Mouse (Mus musculus) intestine, embryonic 16.5 days (tissue): ENCODE measurements around the gene Gm4881. TPM values are rescaled to one million over a fixed set of nuclear protein-coding genes. Genes with fewer than 3 reads are reported as not detected.

Experiments
- ATAC-seq: fragments of 200-750 bp; cut with Nextera tagmentation; 2 replicates; pipeline ENCODE4 v1.8.0; 2017; ENCODE audit warnings: moderate TSS enrichment, moderate library complexity
- H3K27ac ChIP-seq: fragments of 300-500 bp; sonication (generic); 2 replicates; pipeline ENCODE4 v1.5.1; 2014; ENCODE audit warnings: mild to moderate bottlenecking, low read length
- H3K27me3 ChIP-seq: fragments of 300-500 bp; sonication (generic); replicated peaks from 2 replicates; pipeline ENCODE4 v1.6.1; 2014; ENCODE audit warnings: low read length, control low read depth, mixed read lengths; ENCODE audit not compliant: control insufficient read depth, insufficient read depth
- H3K36me3 ChIP-seq: fragments of 300-500 bp; sonication (generic); 2 replicates; pipeline ENCODE4 v1.6.1; 2014; ENCODE audit warnings: low read length, control low read depth; ENCODE audit not compliant: control insufficient read depth, insufficient read depth
- H3K4me1 ChIP-seq: fragments of 300-500 bp; sonication (generic); 2 replicates; pipeline ENCODE4 v1.6.1; 2014; ENCODE audit warnings: low read length, control low read depth, mixed read lengths; ENCODE audit not compliant: control insufficient read depth, insufficient read depth
- H3K4me2 ChIP-seq: fragments of 300-500 bp; sonication (generic); 2 replicates; pipeline ENCODE4 v1.6.1; 2014; ENCODE audit warnings: low read depth, low read length, control low read depth
- H3K4me3 ChIP-seq: fragments of 300-500 bp; sonication (generic); 2 replicates; pipeline ENCODE4 v1.5.1; 2014; ENCODE audit warnings: mild to moderate bottlenecking, low read length
- H3K9ac ChIP-seq: fragments of 300-500 bp; sonication (generic); 2 replicates; pipeline ENCODE4 v1.6.1; 2014; ENCODE audit warnings: low read depth, low read length
- H3K9me3 ChIP-seq: fragments of 300-500 bp; sonication (generic); 2 replicates; pipeline ENCODE4 v1.6.1; 2016; ENCODE audit warnings: low read length, control low read depth; ENCODE audit not compliant: control insufficient read depth
- WGBS: fragments of 180-500 bp; shearing (Covaris S2); extraction: QIAGEN DNeasy Blood & Tissue Kit; methylation state at CpG from one replicate; pipeline ENCODE4 v1.1.7; 2014; 5-methylcytosine and 5-hydroxymethylcytosine counted together
- polyA plus RNA-seq: library from polyadenylated mRNA; unstranded; fragments of >200 nt; fragmentation: Nextera tagmentation; extraction: Ambion mirVana; gene quantifications from 2 replicates; pipeline ENCODE4 v1.2.1, GENCODE M21; 2015

The Gm4881 gene
- polyA plus RNA-seq, 1 experiment from 2014 or later = not detected

DNA sequence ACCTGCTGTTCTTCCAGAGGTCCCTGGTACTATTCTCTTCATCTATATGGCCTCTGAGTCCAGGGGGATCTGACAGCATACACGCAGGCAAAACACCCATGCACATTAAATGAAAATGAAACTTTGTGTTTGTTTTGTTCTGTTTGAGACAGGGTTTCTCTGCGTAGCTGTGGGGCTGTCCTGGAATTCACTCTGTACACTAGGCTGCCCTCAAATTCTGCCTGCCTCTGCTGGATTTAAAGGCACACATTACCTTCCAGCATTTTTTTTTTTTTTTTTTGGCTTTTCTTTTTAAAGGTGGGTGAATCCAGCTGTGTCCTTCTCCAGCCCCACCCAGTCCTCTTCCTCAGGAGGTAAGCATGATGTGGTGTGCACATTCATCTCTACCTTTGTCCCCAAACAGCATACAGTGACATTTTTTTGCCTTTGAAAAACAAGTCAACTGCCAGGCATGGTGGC lies 52.1 kb downstream of the Gm4881 start:
- Histone ChIP-seq H3K9me3 (no peaks in the 10 kb centered on the region), H3K27me3 (no peaks in the 10 kb centered on the region), H3K4me2 (no peak overlapping the region), H3K4me3 (no peak overlapping the region), H3K27ac (no peak overlapping the region), H3K36me3 (peaks cover 29% of the 10 kb centered on the region), H3K9ac (no peak overlapping the region), H3K4me1 (peaks cover 6% of the 10 kb centered on the region; the same call in 1 of the 2 replicates)
- 64% methylated on average over 2 of the region's 2 CpGs for WGBS
- no peak for ATAC-seq

DNA sequence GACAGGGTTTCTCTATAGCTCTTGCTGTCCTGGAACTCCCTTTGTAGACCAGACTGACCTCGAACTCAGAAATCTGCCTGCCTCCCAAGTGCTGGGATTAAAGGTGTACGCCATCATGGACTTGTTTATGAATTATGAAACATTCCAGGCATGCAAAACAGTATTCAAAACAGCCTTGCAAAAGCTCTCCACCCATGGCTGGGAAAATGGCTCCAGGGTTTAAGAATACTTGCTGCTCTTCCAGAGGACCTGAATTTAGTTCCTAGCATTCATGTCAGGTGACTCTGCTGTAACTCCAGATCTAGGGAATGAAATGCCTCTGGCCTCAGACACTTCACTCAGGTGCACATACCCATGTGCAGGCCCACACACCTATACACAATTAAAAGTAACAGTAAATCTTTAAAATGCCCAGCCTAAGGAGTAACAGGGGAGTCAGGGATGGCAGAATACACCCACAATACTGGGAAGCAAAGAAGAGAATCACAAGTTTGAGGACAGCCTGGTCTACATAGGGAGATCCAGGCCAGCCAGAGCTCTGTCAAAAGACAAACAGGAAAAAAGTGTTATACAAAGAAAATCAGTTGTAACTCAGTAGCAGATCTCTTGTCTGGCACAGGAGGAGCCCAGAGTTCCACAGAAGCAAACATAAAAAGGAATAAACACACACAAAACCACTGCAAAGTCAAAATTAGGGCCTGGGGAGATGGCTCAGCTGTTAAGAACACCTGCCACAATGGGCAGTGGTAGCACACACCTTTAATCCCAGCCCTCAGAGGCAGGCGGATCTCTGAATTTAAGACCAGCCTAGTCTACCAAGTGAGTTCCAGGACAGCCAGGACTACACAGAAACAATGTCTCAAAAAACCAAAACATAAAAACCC lies 52.8 kb downstream of the Gm4881 start:
- Histone ChIP-seq H3K9me3 (no peaks in the 10 kb centered on the region), H3K4me3 (no peak overlapping the region), H3K4me2 (no peak overlapping the region), H3K9ac (no peak overlapping the region), H3K4me1 (peaks cover 13% of the 10 kb centered on the region), H3K27ac (no peak overlapping the region), H3K36me3 (peaks cover 33% of the 10 kb centered on the region), H3K27me3 (no peaks in the 10 kb centered on the region)
- no peak for ATAC-seq
- 66% methylated on average over 3 of the region's 3 CpGs for WGBS

DNA sequence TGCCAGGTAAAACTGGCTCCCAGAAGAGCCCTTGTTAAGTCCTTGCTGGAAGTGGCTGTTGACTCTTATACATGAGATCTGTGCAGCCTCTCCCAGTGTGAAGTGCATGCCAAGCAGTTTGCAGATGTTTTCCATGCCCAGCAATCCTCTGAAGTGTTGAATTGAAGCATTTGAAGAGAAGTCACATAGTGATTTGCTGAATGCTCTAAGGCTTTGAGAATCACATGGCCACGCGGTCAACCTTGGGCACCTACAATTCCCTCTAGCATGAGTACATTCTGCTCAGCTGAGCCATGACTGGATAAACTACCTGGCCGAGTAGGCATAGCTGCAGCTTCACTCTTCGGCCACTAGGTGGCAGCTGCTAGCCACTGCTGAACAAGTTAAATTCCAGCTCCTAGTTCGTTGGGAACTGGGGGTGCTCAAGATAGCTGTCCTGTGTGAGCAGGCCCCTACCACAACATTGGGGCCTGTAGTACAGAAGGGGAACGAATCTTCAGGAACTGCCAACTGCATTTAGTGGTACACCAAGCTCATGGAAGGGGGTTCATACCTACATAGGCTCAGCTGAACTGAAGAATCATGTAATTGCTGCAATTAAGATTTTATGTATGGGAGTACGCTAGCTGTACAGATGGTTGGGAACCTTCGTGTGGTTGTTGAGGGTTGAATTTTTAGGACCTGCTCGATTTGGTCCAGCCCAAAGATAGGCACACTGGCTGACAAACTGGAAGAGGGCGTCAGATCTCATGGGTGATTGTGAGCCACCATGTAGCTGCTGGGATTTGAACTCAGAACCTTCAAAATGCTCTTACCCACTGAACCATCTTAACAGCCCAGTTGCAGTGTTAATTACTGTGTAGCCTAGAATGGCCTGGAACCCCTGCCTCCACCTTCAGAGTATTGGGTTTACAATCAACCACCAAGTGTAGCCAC lies 53.7 kb downstream of the Gm4881 start:
- Histone ChIP-seq H3K36me3 (peaks cover 33% of the 10 kb centered on the region), H3K27ac (peak overlapping the region; percentile 4; the same call in 1 of the 2 replicates), H3K9me3 (no peaks in the 10 kb centered on the region), H3K9ac (no peak overlapping the region), H3K4me2 (no peak overlapping the region), H3K27me3 (no peaks in the 10 kb centered on the region), H3K4me1 (peaks cover 21% of the 10 kb centered on the region), H3K4me3 (no peak overlapping the region)
- 34% methylated on average over 10 of the region's 10 CpGs for WGBS
- peak; percentile 68 for ATAC-seq

DNA sequence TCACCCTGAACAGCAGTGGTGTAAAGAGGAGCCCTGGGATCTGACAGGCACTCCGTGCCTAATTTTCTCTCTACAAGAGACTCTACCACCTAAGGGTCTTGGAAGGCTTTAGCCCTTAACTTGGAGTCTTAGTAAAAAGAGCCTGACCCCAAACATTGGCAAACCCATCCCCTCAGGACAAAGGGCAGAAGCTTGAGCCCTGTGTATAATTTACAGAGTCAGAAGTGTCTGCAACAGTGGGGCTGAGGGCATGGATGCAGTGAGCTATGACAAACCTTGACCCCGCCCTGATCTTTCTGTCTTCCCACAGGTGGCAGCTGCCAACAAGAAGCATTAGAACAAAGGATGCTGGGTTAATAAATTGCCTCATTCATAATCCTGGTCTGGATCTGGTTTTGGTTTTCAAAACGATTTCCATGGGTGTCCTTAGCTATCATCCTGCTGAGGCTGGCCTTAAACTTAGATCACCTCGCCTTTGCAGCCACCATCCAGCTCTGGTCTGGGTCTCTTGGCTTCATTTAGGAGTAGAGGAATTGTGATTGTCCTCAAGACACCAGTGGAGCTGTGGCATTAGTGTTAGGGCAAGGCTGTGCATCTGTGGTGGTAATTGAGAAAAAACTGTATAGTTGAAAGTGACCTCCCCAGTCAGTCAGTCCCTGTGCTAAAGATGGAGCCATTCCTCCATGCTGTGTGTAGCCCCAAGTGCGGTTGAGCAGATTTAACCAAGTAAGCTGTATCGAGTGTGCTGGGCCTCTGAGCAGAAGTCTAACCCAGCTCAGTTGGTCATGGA lies 54.7 kb downstream of the Gm4881 start:
- peaks cover 33% of the 10 kb centered on the region for H3K36me3 ChIP-seq
- WGBS = 77% methylated on average over 6 of the region's 6 CpGs
- H3K4me2 ChIP-seq = no peak overlapping the region
- H3K4me1 ChIP-seq = peaks cover 21% of the 10 kb centered on the region
- ATAC-seq = peak; percentile 19
- H3K4me3 ChIP-seq = no peak overlapping the region
- no peak overlapping the region for H3K9ac ChIP-seq
- no peaks in the 10 kb centered on the region for H3K9me3 ChIP-seq
- no peaks in the 10 kb centered on the region for H3K27me3 ChIP-seq
- peak overlapping the region; percentile 4; the same call in 1 of the 2 replicates for H3K27ac ChIP-seq

- ATAC-seq = no peak
- no peak overlapping the region for H3K27ac ChIP-seq
- H3K9me3 ChIP-seq = no peaks in the 10 kb centered on the region
- H3K4me3 ChIP-seq = peak overlapping the region; percentile 99
- H3K27me3 ChIP-seq = no peaks in the 10 kb centered on the region
- H3K9ac ChIP-seq = peak overlapping the region; percentile 100
- peak overlapping the region; percentile 86 for H3K4me2 ChIP-seq
- H3K36me3 ChIP-seq = peaks cover 33% of the 10 kb centered on the region
- peaks cover 21% of the 10 kb centered on the region for H3K4me1 ChIP-seq
- WGBS = 63% methylated on average over 4 of the region's 4 CpGs
Measured at GRCm38 (mm10) chr7:24887096-24887495, 57.2 kb downstream of the Gm4881 start.

- Histone ChIP-seq H3K36me3 (peaks cover 33% of the 10 kb centered on the region), H3K27ac (0 out of 2 replicates have a peak overlapping the region, but pooled peaks have one; percentile 3), H3K4me2 (peak overlapping the region; percentile 86), H3K4me3 (peak overlapping the region; percentile 99), H3K9me3 (no peaks in the 10 kb centered on the region), H3K27me3 (no peaks in the 10 kb centered on the region), H3K9ac (peak overlapping the region; percentile 100), H3K4me1 (peaks cover 21% of the 10 kb centered on the region)
- WGBS = 48% methylated on average over 4 of the region's 4 CpGs
- ATAC-seq = no peak
Measured at GRCm38 (mm10) chr7:24886308-24886633, 58.0 kb downstream of the Gm4881 start.

DNA sequence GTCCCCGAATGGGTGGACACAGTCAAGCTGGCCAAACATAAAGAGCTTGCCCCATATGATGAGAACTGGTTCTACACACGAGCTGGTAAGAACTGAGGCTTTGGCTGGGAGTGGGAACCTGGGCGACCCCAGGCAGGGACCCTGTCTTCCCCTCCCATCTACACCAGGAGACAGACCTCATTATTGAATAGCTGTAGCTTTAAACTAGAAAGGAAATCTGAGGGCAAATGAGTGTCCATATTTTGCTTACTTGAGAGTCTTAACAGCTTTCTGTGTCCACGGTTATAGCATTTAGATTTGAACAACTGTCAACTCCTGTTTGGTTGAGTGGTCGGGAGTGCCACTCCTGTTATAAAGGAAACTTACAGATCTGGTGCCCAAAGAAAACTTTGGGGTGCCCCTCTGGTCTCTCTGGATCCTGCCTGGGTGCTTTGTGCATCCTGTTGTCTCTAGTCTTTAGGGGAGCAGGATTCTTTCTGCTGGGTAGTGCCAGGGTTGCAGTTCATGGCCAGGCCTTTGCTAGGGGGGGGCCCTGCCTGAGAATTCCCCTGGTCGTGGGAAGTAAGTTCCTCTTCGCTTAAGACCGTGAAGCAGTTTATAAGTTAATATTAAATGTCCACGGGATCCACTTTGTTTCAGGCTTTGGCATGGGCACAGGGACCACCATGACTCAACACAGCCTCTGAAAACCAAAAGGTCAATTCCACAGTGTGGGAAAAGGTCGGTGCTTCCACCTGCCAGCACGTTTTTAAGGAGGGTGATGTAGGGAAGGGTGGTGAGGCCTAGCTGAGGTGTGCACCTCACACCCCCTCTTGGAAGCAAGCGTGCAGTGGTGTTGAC lies 58.6 kb downstream of the Gm4881 start:
- 25% methylated on average over 12 of the region's 12 CpGs for whole genome bisulfite sequencing
- no peaks in the 10 kb centered on the region for H3K27me3 ChIP-seq
- peak overlapping the region; percentile 99 for H3K4me3 ChIP-seq
- peak overlapping the region; percentile 86 for H3K4me2 ChIP-seq
- H3K9me3 ChIP-seq = no peaks in the 10 kb centered on the region
- H3K36me3 ChIP-seq = peaks cover 33% of the 10 kb centered on the region
- H3K4me1 ChIP-seq = peaks cover 21% of the 10 kb centered on the region
- peak overlapping the region; percentile 3; the same call in 1 of the 2 replicates for H3K27ac ChIP-seq
- ATAC-seq = no peak
- H3K9ac ChIP-seq = peak overlapping the region; percentile 100

DNA sequence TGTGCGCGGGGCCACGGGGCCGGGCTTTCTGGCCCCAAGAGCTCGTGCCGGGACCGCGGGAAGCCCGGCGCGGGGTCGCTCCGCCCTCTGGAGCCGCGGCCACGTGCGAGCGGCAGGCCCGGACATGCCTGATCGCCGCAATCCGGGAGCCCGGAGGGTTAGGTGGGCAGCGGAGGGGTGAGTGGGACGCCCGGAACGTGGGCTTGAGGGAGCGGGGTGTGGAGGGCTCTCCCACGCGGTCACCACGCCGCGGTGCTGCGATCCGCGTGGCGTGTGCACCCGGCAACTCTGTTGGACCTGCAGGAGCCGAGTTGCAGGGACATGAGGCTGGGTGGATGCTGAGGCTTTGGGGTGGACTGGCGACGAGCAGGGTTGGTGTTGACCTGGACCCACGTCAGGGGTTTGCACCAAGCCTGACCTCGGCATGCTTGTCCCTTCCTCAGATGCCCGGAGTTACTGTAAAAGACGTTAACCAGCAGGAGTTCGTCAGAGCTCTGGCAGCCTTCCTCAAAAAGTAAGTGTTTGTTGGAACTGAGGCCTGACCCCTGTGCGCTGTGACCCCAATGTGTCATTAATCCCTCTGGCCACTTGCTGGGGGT lies 59.5 kb downstream of the Gm4881 start:
- peak; percentile 2; the same call in 1 of the 2 replicates for ATAC-seq
- H3K4me2 ChIP-seq = peak overlapping the region; percentile 86
- H3K27me3 ChIP-seq = no peaks in the 10 kb centered on the region
- H3K4me3 ChIP-seq = peak overlapping the region; percentile 99
- H3K9ac ChIP-seq = peak overlapping the region; percentile 100
- H3K27ac ChIP-seq = peak overlapping the region; percentile 89
- no peaks in the 10 kb centered on the region for H3K9me3 ChIP-seq
- H3K36me3 ChIP-seq = peaks cover 28% of the 10 kb centered on the region
- WGBS = under 1% methylated on average over 47 of the region's 47 CpGs
- H3K4me1 ChIP-seq = peaks cover 21% of the 10 kb centered on the region
